Mouse (Mus musculus) embryonic fibroblast, embryonic 13.5 days (primary cell): Measurements from ENCODE around the gene Adora1. TPM values are rescaled to one million over a fixed set of nuclear protein-coding genes. Genes with fewer than 3 reads are reported as not detected.

Experiments used
- H3K27ac ChIP-seq: 2 replicates; pipeline ENCODE4 v1.5.1; 2012; ENCODE audit warnings: low read length, control low read depth, inconsistent platforms; ENCODE audit not compliant: insufficient read depth
- H3K4me1 ChIP-seq: 2 replicates; pipeline ENCODE4 v1.6.1; 2011; ENCODE audit warnings: low read length; ENCODE audit not compliant: control insufficient read depth, insufficient read depth
- H3K4me3 ChIP-seq: 2 replicates; pipeline ENCODE4 v1.5.1; 2011; ENCODE audit warnings: mild to moderate bottlenecking, control low read depth, low read length; ENCODE audit not compliant: insufficient read depth
- CTCF ChIP-seq: IDR thresholded peaks from 2 replicates; pipeline ENCODE4 v1.5.1; 2011; ENCODE audit warnings: mild to moderate bottlenecking, control low read depth, low read length, moderate library complexity, borderline replicate concordance; ENCODE audit not compliant: insufficient read depth
- POLR2A ChIP-seq: IDR thresholded peaks from 2 replicates; pipeline ENCODE4 v1.6.1; 2011; ENCODE audit warnings: low read depth, mild to moderate bottlenecking, control low read depth, low read length, moderate library complexity
- polyA plus RNA-seq: library from polyadenylated mRNA; stranded (reverse); fragments of >200 nt; gene quantifications from 2 replicates; pipeline ENCODE4 v1.2.4, GENCODE M21; 2011; ENCODE audit warnings: low read depth; ENCODE audit not compliant: missing spikeins, insufficient read length

The Adora1 gene
- polyA plus RNA-seq, 1 experiment, result 0.79 TPM

GRCm38 (mm10) chr1:134184089-134184488 lies 51.1 kb downstream of the Adora1 start:
- no peaks in the 10 kb centered on the region for H3K4me1 ChIP-seq
- H3K27ac ChIP-seq, result no peak overlapping the region
- no peak overlapping the region for H3K4me3 ChIP-seq
- TF ChIP-seq POLR2A, result no peak
- no peak for TF ChIP-seq CTCF

DNA sequence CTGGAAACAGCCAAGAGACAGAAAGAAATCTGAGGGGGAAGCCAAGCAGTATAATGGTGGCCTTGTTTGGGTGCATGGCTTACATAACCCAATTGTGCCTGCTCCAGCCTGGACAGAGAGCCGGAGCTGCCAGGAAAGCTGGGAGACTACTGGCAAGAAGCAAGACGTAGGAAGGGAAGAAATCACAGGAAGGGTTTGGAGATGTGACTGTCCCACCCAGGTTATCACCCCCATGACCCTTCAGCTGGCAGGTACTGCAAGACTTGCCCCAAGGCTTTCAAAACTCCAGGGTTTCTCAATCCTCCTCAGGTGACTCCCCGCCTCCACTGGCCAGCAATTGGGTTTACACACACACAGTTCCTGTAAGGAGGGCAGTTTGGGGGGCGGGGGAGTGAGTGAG lies 53.2 kb downstream of the Adora1 start, which contains the start of gene Chil1:
Chil1 (plus strand) TSS at position 152 of the 400 bp plus-strand sequence.
- Histone ChIP-seq H3K27ac (no peak within 1 kb of the TSS), H3K4me3 (no peak within 1 kb of the TSS), H3K4me1 (no peaks in the 10 kb centered on the region)
- TF ChIP-seq CTCF (no peak), POLR2A (no peak)

DNA sequence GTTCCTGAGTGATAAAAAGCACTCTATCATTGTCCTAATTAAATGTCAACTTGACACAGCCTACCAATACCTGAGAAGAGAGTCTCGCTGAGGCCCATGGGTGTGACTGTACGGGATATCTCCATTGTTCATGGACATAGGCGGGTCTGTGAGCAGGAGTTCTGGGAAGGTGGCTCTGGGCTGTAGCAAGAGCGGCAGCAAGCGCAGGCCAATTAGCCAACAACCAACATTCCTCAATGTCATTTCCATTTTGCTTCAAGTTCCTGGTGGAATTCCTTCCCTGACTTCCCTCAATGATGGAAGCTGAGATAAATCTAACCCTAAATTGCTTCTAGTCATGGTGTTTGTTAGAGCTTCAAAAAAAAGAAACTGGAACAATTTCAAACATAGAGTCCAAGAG lies 57.3 kb downstream of the Adora1 start:
- TF ChIP-seq POLR2A, result no peak
- no peak for TF ChIP-seq CTCF
- H3K4me1 ChIP-seq, result no peaks in the 10 kb centered on the region
- H3K27ac ChIP-seq, result no peak overlapping the region
- no peak overlapping the region for H3K4me3 ChIP-seq

GRCm38 (mm10) chr1:134173081-134173480 lies 62.1 kb downstream of the Adora1 start:
- TF ChIP-seq POLR2A (no peak), CTCF (no peak)
- Histone ChIP-seq H3K4me1 (no peaks in the 10 kb centered on the region), H3K4me3 (no peak overlapping the region), H3K27ac (no peak overlapping the region)

DNA sequence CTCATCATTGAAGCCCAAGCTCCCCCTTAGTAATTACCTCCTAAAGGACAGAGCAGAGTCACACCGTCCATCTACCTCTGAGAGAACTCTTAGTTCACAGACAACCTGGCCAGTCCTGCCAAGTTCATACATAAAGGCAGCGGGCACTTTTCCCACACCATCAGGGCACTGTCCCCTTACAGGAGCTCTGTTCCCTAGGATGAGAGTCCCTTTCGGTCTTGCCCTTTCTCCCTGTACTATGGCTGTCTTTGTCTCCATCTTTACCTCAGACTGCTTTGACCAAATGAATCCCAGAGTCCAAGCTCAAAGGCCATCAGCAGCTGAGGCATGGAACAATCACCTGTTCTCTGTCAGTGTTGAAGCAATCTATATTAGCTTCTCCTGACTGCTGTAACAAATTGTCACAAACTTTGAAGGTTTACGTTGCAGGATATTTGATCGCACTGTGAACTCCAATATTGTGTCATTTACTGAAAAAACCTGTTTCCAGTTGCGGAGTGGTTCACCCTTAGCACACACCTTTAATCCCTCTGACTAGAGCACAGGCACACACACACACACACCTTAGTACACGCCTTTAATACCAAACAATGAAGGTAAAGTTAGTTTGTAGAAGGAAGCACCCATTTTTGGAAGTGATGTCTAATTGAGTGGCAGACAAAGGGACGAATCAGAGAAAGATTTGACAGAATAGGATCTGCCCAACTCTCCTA lies 66.1 kb downstream of the Adora1 start:
- no peaks in the 10 kb centered on the region for H3K4me1 ChIP-seq
- no peak overlapping the region for H3K4me3 ChIP-seq
- TF ChIP-seq POLR2A, result no peak
- no peak overlapping the region for H3K27ac ChIP-seq

DNA sequence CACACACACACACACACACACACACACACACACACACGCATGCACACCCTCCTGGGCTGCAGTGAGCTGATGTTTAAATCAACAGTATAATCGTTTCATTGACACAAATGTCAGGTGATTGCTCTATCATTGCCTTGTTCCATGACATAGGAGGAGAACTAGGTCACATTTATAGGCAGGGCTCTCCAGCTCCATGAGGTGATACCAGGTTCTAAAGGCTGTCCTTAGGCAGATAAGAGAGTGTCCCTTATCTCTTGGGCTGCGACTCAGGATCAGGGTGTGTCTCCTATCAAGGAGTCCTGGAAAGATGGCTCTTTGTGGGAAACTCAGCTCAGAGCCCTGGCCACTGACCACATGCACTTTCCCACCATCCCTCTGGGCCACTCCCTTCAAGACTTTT lies 66.7 kb downstream of the Adora1 start:
- Histone ChIP-seq H3K4me3 (no peak overlapping the region), H3K4me1 (no peaks in the 10 kb centered on the region), H3K27ac (no peak overlapping the region)
- TF ChIP-seq POLR2A (no peak), CTCF (no peak)

- no peaks in the 10 kb centered on the region for H3K4me1 ChIP-seq
- TF ChIP-seq POLR2A, result no peak
- TF ChIP-seq CTCF, result no peak
Observed at GRCm38 (mm10) chr1:134167416-134168305, 67.6 kb downstream of the Adora1 start.

GRCm38 (mm10) chr1:134166547-134166946 lies 68.7 kb downstream of the Adora1 start:
- Histone ChIP-seq H3K27ac (no peak overlapping the region), H3K4me1 (no peaks in the 10 kb centered on the region), H3K4me3 (no peak overlapping the region)
- TF ChIP-seq POLR2A, result no peak
- no peak for TF ChIP-seq CTCF

More at GRCm38 (mm10) chr1:134167416-134168305, 67.6 kb downstream of the Adora1 start:
- Histone ChIP-seq H3K4me3 (no peak overlapping the region), H3K27ac (no peak overlapping the region)

GRCm38 (mm10) chr1:134164454-134164853 lies 70.8 kb downstream of the Adora1 start:
- H3K4me1 ChIP-seq, result no peaks in the 10 kb centered on the region
- TF ChIP-seq POLR2A (no peak), CTCF (no peak)
- no peak overlapping the region for H3K4me3 ChIP-seq
- H3K27ac ChIP-seq, result no peak overlapping the region

DNA sequence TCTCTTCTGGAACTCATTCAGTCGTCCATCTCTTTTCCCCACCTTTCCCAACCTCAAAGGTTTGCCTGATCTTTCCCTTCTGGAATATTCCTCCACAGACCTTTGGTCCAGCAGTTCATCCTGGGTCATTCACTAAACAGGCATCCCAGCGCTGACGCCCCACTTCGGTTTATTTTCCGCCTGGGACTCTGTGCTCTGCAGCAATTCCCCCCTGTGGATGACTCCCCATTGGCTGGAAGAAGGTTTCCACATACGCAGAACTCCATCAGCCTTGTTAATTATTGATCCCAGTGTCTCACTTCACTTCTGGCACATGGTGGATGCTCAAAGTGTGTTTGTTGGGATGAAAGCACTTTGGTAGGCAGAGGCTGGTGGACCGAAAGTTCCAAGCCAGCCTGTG lies 71.8 kb downstream of the Adora1 start:
- no peak overlapping the region for H3K4me3 ChIP-seq
- TF ChIP-seq CTCF (no peak), POLR2A (no peak)
- H3K4me1 ChIP-seq, result no peaks in the 10 kb centered on the region
- no peak overlapping the region for H3K27ac ChIP-seq
